Mouse (Mus musculus): ENCODE data around the gene E2f1. TPM values are rescaled to one million over a fixed set of nuclear protein-coding genes. Genes with fewer than 3 reads are reported as not detected.

E2f1 gene
- polyA plus RNA-seq, 1 experiment from 2014 or later = 7.2 TPM

Other genes with a start within 250 kb of the E2f1 start
- 19.4 and 19.7 TPM in 2 replicates for gene Cdk5rap1, start 196.9 kb downstream of the E2f1 start, polyA plus RNA-seq (2014; fragmentation: Nextera tagmentation; extraction: Ambion mirVana)
- gene Snta1, start 161.8 kb downstream of the E2f1 start, polyA plus RNA-seq (2014; fragmentation: Nextera tagmentation; extraction: Ambion mirVana) = 2.1 TPM in 2 replicates
- gene Cbfa2t2, start 133.4 kb downstream of the E2f1 start, polyA plus RNA-seq (2014; fragmentation: Nextera tagmentation; extraction: Ambion mirVana) = 47.4 and 51.9 TPM in 2 replicates
- gene 1700003F12Rik, start 22.8 kb downstream of the E2f1 start, polyA plus RNA-seq (2014; fragmentation: Nextera tagmentation; extraction: Ambion mirVana) = 0.96 and 1.5 TPM in 2 replicates
- not detected in 2 replicates for gene Actl10, start 18.1 kb downstream of the E2f1 start, polyA plus RNA-seq (2014; fragmentation: Nextera tagmentation; extraction: Ambion mirVana)
- 1.7 and 2.2 TPM in 2 replicates for gene Necab3, start 11.0 kb downstream of the E2f1 start, polyA plus RNA-seq (2014; fragmentation: Nextera tagmentation; extraction: Ambion mirVana)
- gene Pxmp4, start 33.8 kb upstream of the E2f1 start, polyA plus RNA-seq (2014; fragmentation: Nextera tagmentation; extraction: Ambion mirVana) = 13.6 and 15.8 TPM in 2 replicates
- 0.60 and 1.1 TPM in 2 replicates for gene Zfp341, start 43.4 kb upstream of the E2f1 start, polyA plus RNA-seq (2014; fragmentation: Nextera tagmentation; extraction: Ambion mirVana)
- gene 4930519P11Rik, start 43.5 kb upstream of the E2f1 start, polyA plus RNA-seq (2014; fragmentation: Nextera tagmentation; extraction: Ambion mirVana) = not detected in 2 replicates
- gene Chmp4b, start 81.8 kb upstream of the E2f1 start, polyA plus RNA-seq (2014; fragmentation: Nextera tagmentation; extraction: Ambion mirVana) = 14.0 and 14.8 TPM in 2 replicates
- not detected in 2 replicates for gene Gm14214, start 200.1 kb upstream of the E2f1 start, polyA plus RNA-seq (2014; fragmentation: Nextera tagmentation; extraction: Ambion mirVana)
- gene Raly, start 221.2 kb upstream of the E2f1 start, polyA plus RNA-seq (2014; fragmentation: Nextera tagmentation; extraction: Ambion mirVana) = 67.2 and 80.0 TPM in 2 replicates
- gene a, start 221.5 kb upstream of the E2f1 start, polyA plus RNA-seq (2014; fragmentation: Nextera tagmentation; extraction: Ambion mirVana) = 3.3 and 4.4 TPM in 2 replicates